ENCODE assay signal across 9 mouse cellular contexts in genomic region chr16:94789958-94790357, GRCm38 (mm10).
A peak's percentile ranks its signal among the peaks of the same experiment; 100 is the strongest.
DNase-seq lines count a peak whose midpoint lies in the region; ATAC-seq lines count a peak whose summit lies in the region.
"Had no signal": no experiment of that assay in that cellular context is flagged by ENCODE, and none has a peak within 500 bp of the region (broad histone marks: within the 10 kb centered on the region; RNA-seq: fewer than 3 reads in every experiment).

No protein-coding gene starts in this region.

- no peak for ATAC-seq in activated CD4-positive, CD25-positive, alpha-beta regulatory T cell, adult 4 months
- no peak for ATAC-seq in midbrain, embryonic 15.5 days (replicated peaks)

- H3K9ac ChIP-seq in midbrain, embryonic 15.5 days, result no peak overlapping the region

- intact Hi-C loops in left cerebral cortex, postnatal 4 days (cut with DNase I), result loop anchor here (5.0 kb wide), 2 partner anchors 207 to 552 kb away; partner anchors contain the start of gene Kcnj6

- peak; percentile 28 for DNase-seq in left cerebral cortex, postnatal 4 days
- no peak for DNase-seq in left cerebral cortex, adult 9 months (ENCODE audit: low spot score in 2 of 2)
- DNase-seq in Muller cell, postnatal 12 days (ENCODE audit: inconsistent ontology term), result peak; percentile 21
- DNase-seq in cerebellum, adult 11-12 months, result peak; percentile 71
- DNase-seq in lung, postnatal 10 days, result peak; percentile 27
- no peak for DNase-seq in gastrocnemius, postnatal 10 days

- no peak overlapping the region for H3K4me2 ChIP-seq in midbrain, embryonic 15.5 days

- H3K9me3 ChIP-seq in midbrain, embryonic 15.5 days, result no peaks in the 10 kb centered on the region

- WGBS in midbrain, embryonic 15.5 days, result 20% methylated on average over 6 of the region's 6 CpGs

- no peaks in the 10 kb centered on the region for H3K4me1 ChIP-seq in midbrain, embryonic 15.5 days

- H3K4me3 ChIP-seq in midbrain, embryonic 15.5 days, result no peak overlapping the region
- H3K4me3 ChIP-seq: erythroblast, embryonic 14.5 days had no signal

- no peak overlapping the region for H3K27ac ChIP-seq in midbrain, embryonic 15.5 days

- H3K27me3 ChIP-seq in midbrain, embryonic 15.5 days (replicated peaks), result no peaks in the 10 kb centered on the region

- H3K36me3 ChIP-seq in midbrain, embryonic 15.5 days (replicated peaks), result no peaks in the 10 kb centered on the region

Comparison
In these comparisons a context has a peak if more than half of its experiments do, and no peak if none do; other contexts are left out.
1. DNase-seq: peak in left cerebral cortex, postnatal 4 days (single experiment), Muller cell, postnatal 12 days (single experiment), cerebellum, adult 11-12 months (single experiment) and lung, postnatal 10 days (single experiment); none in left cerebral cortex, adult 9 months (0 of 2) and gastrocnemius, postnatal 10 days (single experiment).